Mouse (Mus musculus): ENCODE measurements around the gene Pou1f1. TPM values are rescaled to one million over a fixed set of nuclear protein-coding genes. Genes with fewer than 3 reads are reported as not detected.

The Pou1f1 gene
- polyA plus RNA-seq, 1 experiment from 2014 or later: not detected

Other genes starting within 250 kb of the Pou1f1 start
- 101 and 103 TPM in 2 replicates for gene Chmp2b, start 42.2 kb downstream of the Pou1f1 start, polyA plus RNA-seq (2014; fragmentation: Nextera tagmentation; extraction: Ambion mirVana)

All from midbrain, embryonic 14.5 days (tissue).